Mouse (Mus musculus) bone marrow macrophage, adult 2 months (primary cell): ENCODE measurements around the gene Klhdc1.

ENCODE experiments used
- CTCF ChIP-seq: IDR thresholded peaks from 2 replicates; pipeline ENCODE4 v1.5.1; 2012; ENCODE audit warnings: low read depth, mild to moderate bottlenecking, low read length, moderate library complexity
- POLR2A ChIP-seq: IDR thresholded peaks from 2 replicates; pipeline ENCODE4 v1.6.1; 2012; ENCODE audit warnings: mild to moderate bottlenecking, low read depth, low read length, borderline replicate concordance

DNA sequence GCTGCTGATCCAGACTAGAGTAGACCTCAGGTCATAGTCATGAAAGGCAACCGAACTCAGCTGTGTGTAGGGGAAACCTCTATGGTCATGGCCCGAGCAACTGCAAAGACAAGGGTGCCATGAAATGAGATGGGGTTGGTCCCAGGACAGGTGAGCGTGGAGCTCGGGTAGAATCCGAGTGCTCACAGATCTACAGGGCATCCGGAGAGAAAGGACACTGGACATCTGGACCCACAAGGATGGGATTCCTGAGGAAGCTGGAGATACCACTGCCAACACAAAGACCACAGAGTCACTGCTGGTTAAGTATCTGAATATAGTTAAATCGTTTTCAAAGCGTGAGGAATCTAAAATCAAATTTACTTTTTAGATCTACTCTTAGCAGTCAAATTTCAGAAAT lies 33.6 kb upstream of the Klhdc1 start:
- no peak for TF ChIP-seq CTCF
- no peak for TF ChIP-seq POLR2A
